Mouse (Mus musculus): Measurements from ENCODE around the gene Pced1b. TPM values are rescaled to one million over a fixed set of nuclear protein-coding genes. Genes with fewer than 3 reads are reported as not detected.
A peak's percentile ranks its signal among the peaks of the same experiment; 100 is the strongest.

Pced1b gene
- polyA plus RNA-seq, 1 experiment from 2014 or later: 4.5 TPM

- H3K9ac ChIP-seq (ENCODE audit: low read depth, low read length): no peak overlapping the region
- no peaks in the 10 kb centered on the region for H3K4me1 ChIP-seq (ENCODE audit: control insufficient read depth, insufficient read depth, low read depth, low read length)
- H3K27me3 ChIP-seq (replicated peaks; ENCODE audit: control insufficient read depth, insufficient read depth, low read length): no peaks in the 10 kb centered on the region
- ATAC-seq: no peak
- H3K4me2 ChIP-seq (ENCODE audit: low read length): no peak overlapping the region
- WGBS: 89% methylated on average over 14 of the region's 14 CpGs
- H3K27ac ChIP-seq (ENCODE audit: low read depth, low read length): no peak overlapping the region
- no peak overlapping the region for H3K4me3 ChIP-seq (ENCODE audit: low read length)
- no peaks in the 10 kb centered on the region for H3K36me3 ChIP-seq (ENCODE audit: control insufficient read depth, insufficient read depth, low read length)
- H3K9me3 ChIP-seq (ENCODE audit: control insufficient read depth, low read length): no peaks in the 10 kb centered on the region
Observed at GRCm38 (mm10) chr15:97266236-97266845, 19.4 kb downstream of the Pced1b start.

DNA sequence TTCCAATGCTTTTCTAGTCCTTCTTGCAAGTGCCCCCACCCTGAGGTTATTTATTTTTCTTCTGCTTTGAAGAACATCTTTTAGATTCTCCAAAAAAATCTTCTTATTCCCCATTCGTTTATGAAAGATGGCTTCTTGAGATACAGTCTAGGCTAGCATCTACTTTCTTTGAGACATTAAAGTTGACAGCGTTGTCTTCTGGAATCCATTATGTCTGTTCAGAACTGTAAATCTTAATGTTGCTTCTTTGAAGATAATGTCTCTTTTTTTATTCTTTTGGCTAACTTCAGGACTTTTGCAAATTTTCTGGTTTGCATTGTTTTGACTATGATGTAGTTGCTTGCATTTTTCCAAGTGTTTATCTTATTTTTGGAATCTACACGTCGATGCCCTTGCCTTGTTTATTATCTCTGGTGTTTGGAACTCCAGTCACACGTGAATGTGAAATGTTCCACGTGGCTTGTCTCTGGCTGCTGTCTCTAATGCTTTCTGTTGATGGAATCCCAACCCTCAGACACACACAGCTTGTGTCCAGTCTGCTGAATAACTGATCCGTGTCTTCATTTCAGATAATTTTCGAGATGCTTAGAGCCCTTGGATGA, 20.3 kb downstream of the Pced1b start:
- H3K9me3 ChIP-seq (ENCODE audit: control insufficient read depth, low read length): no peaks in the 10 kb centered on the region
- no peaks in the 10 kb centered on the region for H3K27me3 ChIP-seq (replicated peaks; ENCODE audit: control insufficient read depth, insufficient read depth, low read length)
- H3K4me1 ChIP-seq (ENCODE audit: control insufficient read depth, insufficient read depth, low read depth, low read length): no peaks in the 10 kb centered on the region
- 60% methylated on average over 8 of the region's 8 CpGs for WGBS
- H3K36me3 ChIP-seq (ENCODE audit: control insufficient read depth, insufficient read depth, low read length): no peaks in the 10 kb centered on the region
- no peak overlapping the region for H3K9ac ChIP-seq (ENCODE audit: low read depth, low read length)
- no peak overlapping the region for H3K27ac ChIP-seq (ENCODE audit: low read depth, low read length)
- H3K4me3 ChIP-seq (ENCODE audit: low read length): no peak overlapping the region
- no peak for ATAC-seq
- H3K4me2 ChIP-seq (ENCODE audit: low read length): no peak overlapping the region

- WGBS: 37% methylated on average over 7 of the region's 7 CpGs
- H3K27me3 ChIP-seq (replicated peaks; ENCODE audit: control insufficient read depth, insufficient read depth, low read length): no peaks in the 10 kb centered on the region
- peak; percentile 75 for ATAC-seq
- H3K4me1 ChIP-seq (ENCODE audit: control insufficient read depth, insufficient read depth, low read depth, low read length): no peaks in the 10 kb centered on the region
- H3K9ac ChIP-seq (ENCODE audit: low read depth, low read length): no peak overlapping the region
- H3K4me2 ChIP-seq (ENCODE audit: low read length): no peak overlapping the region
- H3K27ac ChIP-seq (ENCODE audit: low read depth, low read length): no peak overlapping the region
- no peaks in the 10 kb centered on the region for H3K36me3 ChIP-seq (ENCODE audit: control insufficient read depth, insufficient read depth, low read length)
- no peaks in the 10 kb centered on the region for H3K9me3 ChIP-seq (ENCODE audit: control insufficient read depth, low read length)
- H3K4me3 ChIP-seq (ENCODE audit: low read length): no peak overlapping the region
Observed at GRCm38 (mm10) chr15:97271985-97272697, 25.2 kb downstream of the Pced1b start.

DNA sequence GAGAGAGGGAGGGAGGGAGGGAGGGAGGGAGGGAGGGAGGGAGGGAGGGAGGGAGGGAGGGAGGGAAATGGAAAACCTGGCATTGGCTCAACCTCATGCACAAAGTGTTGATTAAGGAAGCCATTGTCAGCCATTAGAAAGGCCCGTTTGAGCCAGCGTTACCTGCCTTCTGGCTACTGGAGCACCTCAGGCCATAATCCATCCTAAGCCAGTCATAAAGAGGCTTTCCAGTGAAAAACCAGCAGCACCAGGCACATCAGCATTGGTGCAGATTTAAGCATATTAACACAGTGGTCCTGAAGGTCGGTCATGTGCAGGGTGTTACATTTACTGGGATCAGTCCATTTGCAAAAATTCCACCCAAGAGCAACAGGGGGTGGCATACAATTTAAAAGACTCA, 25.9 kb downstream of the Pced1b start:
- H3K9ac ChIP-seq (ENCODE audit: low read depth, low read length): no peak overlapping the region
- H3K9me3 ChIP-seq (ENCODE audit: control insufficient read depth, low read length): no peaks in the 10 kb centered on the region
- H3K27ac ChIP-seq (ENCODE audit: low read depth, low read length): no peak overlapping the region
- H3K4me2 ChIP-seq (ENCODE audit: low read length): no peak overlapping the region
- no peaks in the 10 kb centered on the region for H3K36me3 ChIP-seq (ENCODE audit: control insufficient read depth, insufficient read depth, low read length)
- H3K27me3 ChIP-seq (replicated peaks; ENCODE audit: control insufficient read depth, insufficient read depth, low read length): no peaks in the 10 kb centered on the region
- WGBS: 57% methylated on average over 3 of the region's 3 CpGs
- H3K4me3 ChIP-seq (ENCODE audit: low read length): no peak overlapping the region
- H3K4me1 ChIP-seq (ENCODE audit: control insufficient read depth, insufficient read depth, low read depth, low read length): no peaks in the 10 kb centered on the region
- ATAC-seq: no peak

DNA sequence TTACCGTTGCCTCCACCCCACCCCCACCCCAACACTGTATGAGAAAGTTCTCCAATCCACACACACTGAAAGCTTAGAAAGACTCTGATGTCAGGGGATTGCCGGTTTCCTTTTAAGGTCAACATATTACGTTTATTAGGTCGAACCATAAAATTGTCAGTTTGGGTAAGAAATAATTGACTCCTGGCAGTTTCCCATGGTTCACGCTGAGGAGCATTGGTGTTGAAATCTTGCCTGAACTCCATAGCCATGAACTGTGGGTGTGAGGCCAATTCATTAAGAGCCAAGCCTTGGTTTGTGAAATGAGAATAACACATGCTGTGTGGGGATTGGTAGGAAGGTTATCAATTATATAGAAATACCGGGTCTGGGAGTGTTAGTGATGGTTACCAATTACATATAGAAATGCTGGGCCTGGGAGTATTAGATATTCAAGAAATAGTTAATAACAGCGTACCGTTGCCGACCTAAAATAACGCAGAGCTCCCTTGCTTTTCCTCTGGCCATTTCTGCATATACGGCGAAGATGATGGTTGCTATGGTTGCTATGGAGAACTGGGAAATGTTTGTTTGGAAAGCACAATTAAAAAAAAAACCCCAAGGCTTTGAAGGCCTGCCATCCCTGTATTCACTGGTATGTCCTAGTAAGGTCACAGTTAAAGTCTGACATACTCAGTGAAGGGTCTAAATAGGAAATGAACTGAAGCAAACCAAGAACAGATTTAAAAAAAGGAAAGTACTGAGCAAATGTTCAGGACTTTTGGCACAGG, 28.9 kb downstream of the Pced1b start:
- WGBS: 69% methylated on average over 12 of the region's 12 CpGs
- ATAC-seq: no peak
- H3K9me3 ChIP-seq (ENCODE audit: control insufficient read depth, low read length): no peaks in the 10 kb centered on the region
- H3K27ac ChIP-seq (ENCODE audit: low read depth, low read length): no peak overlapping the region
- no peaks in the 10 kb centered on the region for H3K27me3 ChIP-seq (replicated peaks; ENCODE audit: control insufficient read depth, insufficient read depth, low read length)
- no peak overlapping the region for H3K4me2 ChIP-seq (ENCODE audit: low read length)
- H3K9ac ChIP-seq (ENCODE audit: low read depth, low read length): no peak overlapping the region
- H3K4me3 ChIP-seq (ENCODE audit: low read length): no peak overlapping the region
- no peaks in the 10 kb centered on the region for H3K4me1 ChIP-seq (ENCODE audit: control insufficient read depth, insufficient read depth, low read depth, low read length)
- H3K36me3 ChIP-seq (ENCODE audit: control insufficient read depth, insufficient read depth, low read length): no peaks in the 10 kb centered on the region

DNA sequence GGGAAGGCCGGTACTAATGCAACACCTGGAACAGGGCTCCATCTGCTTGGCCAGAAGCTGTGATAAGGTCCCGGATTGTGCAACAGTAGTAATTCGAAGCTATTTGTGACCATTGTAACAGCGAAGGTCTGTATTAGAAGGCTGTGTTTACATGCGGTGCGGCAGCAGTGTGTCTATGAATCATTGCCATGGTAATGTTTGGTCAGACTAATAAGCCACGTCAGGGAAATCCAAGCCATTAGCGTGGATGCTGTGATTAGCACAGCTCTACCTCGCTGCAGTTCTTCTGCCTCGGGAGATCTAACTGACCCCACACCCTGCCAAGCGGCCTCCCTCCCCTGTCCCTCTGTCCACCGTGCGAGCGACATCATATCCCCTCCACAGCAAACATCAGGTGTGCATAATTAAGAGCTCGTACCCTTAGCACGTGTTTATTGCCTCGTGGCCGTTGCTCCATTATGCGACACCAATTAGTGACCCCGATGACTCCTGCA, 29.8 kb downstream of the Pced1b start:
- H3K4me2 ChIP-seq (ENCODE audit: low read length): no peak overlapping the region
- H3K9ac ChIP-seq (ENCODE audit: low read depth, low read length): no peak overlapping the region
- no peaks in the 10 kb centered on the region for H3K27me3 ChIP-seq (replicated peaks; ENCODE audit: control insufficient read depth, insufficient read depth, low read length)
- H3K27ac ChIP-seq (ENCODE audit: low read depth, low read length): no peak overlapping the region
- WGBS: 49% methylated on average over 20 of the region's 20 CpGs
- no peaks in the 10 kb centered on the region for H3K9me3 ChIP-seq (ENCODE audit: control insufficient read depth, low read length)
- no peak overlapping the region for H3K4me3 ChIP-seq (ENCODE audit: low read length)
- H3K4me1 ChIP-seq (ENCODE audit: control insufficient read depth, insufficient read depth, low read depth, low read length): no peaks in the 10 kb centered on the region
- H3K36me3 ChIP-seq (ENCODE audit: control insufficient read depth, insufficient read depth, low read length): no peaks in the 10 kb centered on the region
- peak; percentile 76 for ATAC-seq

DNA sequence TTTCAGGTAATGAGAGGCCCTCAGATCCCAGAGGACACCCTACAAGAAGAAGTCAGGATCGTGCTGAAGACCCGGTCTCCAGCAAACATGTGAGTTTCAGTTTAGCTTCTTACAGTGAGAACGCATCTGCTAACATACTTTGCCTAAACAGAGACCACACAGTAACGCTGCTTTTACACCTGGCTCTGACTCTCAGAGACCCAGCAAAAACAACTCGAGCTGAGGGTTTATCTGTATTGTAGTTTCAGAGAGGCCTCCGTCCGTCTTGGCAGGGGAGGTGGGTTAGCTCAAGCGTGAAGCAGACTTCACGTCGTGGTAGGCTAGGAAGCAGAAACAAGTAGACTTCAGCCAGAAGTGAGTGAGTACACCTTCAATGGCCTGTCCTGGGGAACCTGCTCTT, 30.4 kb downstream of the Pced1b start:
- ATAC-seq: no peak
- H3K27me3 ChIP-seq (replicated peaks; ENCODE audit: control insufficient read depth, insufficient read depth, low read length): no peaks in the 10 kb centered on the region
- no peaks in the 10 kb centered on the region for H3K9me3 ChIP-seq (ENCODE audit: control insufficient read depth, low read length)
- H3K9ac ChIP-seq (ENCODE audit: low read depth, low read length): no peak overlapping the region
- WGBS: 66% methylated on average over 10 of the region's 10 CpGs
- H3K27ac ChIP-seq (ENCODE audit: low read depth, low read length): no peak overlapping the region
- H3K36me3 ChIP-seq (ENCODE audit: control insufficient read depth, insufficient read depth, low read length): no peaks in the 10 kb centered on the region
- H3K4me3 ChIP-seq (ENCODE audit: low read length): no peak overlapping the region
- no peaks in the 10 kb centered on the region for H3K4me1 ChIP-seq (ENCODE audit: control insufficient read depth, insufficient read depth, low read depth, low read length)
- no peak overlapping the region for H3K4me2 ChIP-seq (ENCODE audit: low read length)

GRCm38 (mm10) chr15:97278340-97278948, 31.5 kb downstream of the Pced1b start:
- Histone ChIP-seq H3K9ac (ENCODE audit: low read depth, low read length) (no peak overlapping the region), H3K27me3 (replicated peaks; ENCODE audit: control insufficient read depth, insufficient read depth, low read length) (no peaks in the 10 kb centered on the region), H3K27ac (ENCODE audit: low read depth, low read length) (no peak overlapping the region), H3K4me1 (ENCODE audit: control insufficient read depth, insufficient read depth, low read depth, low read length) (no peaks in the 10 kb centered on the region; the same call in 1 of the 2 replicates), H3K4me3 (ENCODE audit: low read length) (no peak overlapping the region), H3K9me3 (ENCODE audit: control insufficient read depth, low read length) (no peaks in the 10 kb centered on the region), H3K36me3 (ENCODE audit: control insufficient read depth, insufficient read depth, low read length) (no peaks in the 10 kb centered on the region), H3K4me2 (ENCODE audit: low read length) (no peak overlapping the region)
- 86% methylated on average over 9 of the region's 9 CpGs for WGBS
- ATAC-seq: no peak

Data from hindbrain, embryonic 16.5 days (tissue).